Mouse (Mus musculus) lung, embryonic 16.5 days (tissue): ENCODE results near the gene Ces1d. TPM values are rescaled to one million over a fixed set of nuclear protein-coding genes. Genes with fewer than 3 reads are reported as not detected.

Source experiments
- ATAC-seq: fragments of 200-750 bp; cut with Nextera tagmentation; 2 replicates; pipeline ENCODE4 v1.8.0; 2017; ENCODE audit warnings: low read depth, mild to moderate bottlenecking, moderate library complexity
- H3K27ac ChIP-seq: fragments of 300-500 bp; sonication (generic); 2 replicates; pipeline ENCODE4 v1.5.1; 2014; ENCODE audit warnings: mild to moderate bottlenecking, control low read depth, low read length
- H3K27me3 ChIP-seq: fragments of 300-500 bp; sonication (generic); 2 replicates; pipeline ENCODE4 v1.6.1; 2014; ENCODE audit warnings: low read depth, low read length, mixed read lengths; ENCODE audit not compliant: control insufficient read depth, insufficient read depth
- H3K36me3 ChIP-seq: fragments of 300-500 bp; sonication (generic); 2 replicates; pipeline ENCODE4 v1.6.1; 2014; ENCODE audit warnings: low read length; ENCODE audit not compliant: control insufficient read depth, insufficient read depth
- H3K4me1 ChIP-seq: fragments of 300-500 bp; sonication (generic); replicated peaks from 2 replicates; pipeline ENCODE4 v1.6.1; 2014; ENCODE audit warnings: low read length, mixed read lengths; ENCODE audit not compliant: control insufficient read depth, insufficient read depth
- H3K4me2 ChIP-seq: fragments of 300-500 bp; sonication (generic); 2 replicates; pipeline ENCODE4 v1.6.1; 2014; ENCODE audit warnings: low read depth, low read length, control low read depth
- H3K4me3 ChIP-seq: fragments of 300-500 bp; sonication (generic); 2 replicates; pipeline ENCODE4 v1.5.1; 2014; ENCODE audit warnings: mild to moderate bottlenecking, low read length, control low read depth
- H3K9ac ChIP-seq: fragments of 300-500 bp; sonication (generic); 2 replicates; pipeline ENCODE4 v1.6.1; 2014; ENCODE audit warnings: low read length, control low read depth
- H3K9me3 ChIP-seq: fragments of 300-500 bp; sonication (generic); 2 replicates; pipeline ENCODE4 v1.6.1; 2016; ENCODE audit warnings: low read length; ENCODE audit not compliant: control insufficient read depth
- WGBS: fragments of 180-500 bp; shearing (Covaris S2); extraction: QIAGEN DNeasy Blood & Tissue Kit; methylation state at CpG from one replicate; pipeline ENCODE4 v1.1.7; 2014; 5-methylcytosine and 5-hydroxymethylcytosine counted together
- polyA plus RNA-seq: library from polyadenylated mRNA; unstranded; fragments of >200 nt; fragmentation: Nextera tagmentation; extraction: Ambion mirVana; gene quantifications from 2 replicates; pipeline ENCODE4 v1.2.1, GENCODE M21; 2015

The Ces1d gene
- polyA plus RNA-seq, 1 experiment from 2014 or later: 89.8 TPM

DNA sequence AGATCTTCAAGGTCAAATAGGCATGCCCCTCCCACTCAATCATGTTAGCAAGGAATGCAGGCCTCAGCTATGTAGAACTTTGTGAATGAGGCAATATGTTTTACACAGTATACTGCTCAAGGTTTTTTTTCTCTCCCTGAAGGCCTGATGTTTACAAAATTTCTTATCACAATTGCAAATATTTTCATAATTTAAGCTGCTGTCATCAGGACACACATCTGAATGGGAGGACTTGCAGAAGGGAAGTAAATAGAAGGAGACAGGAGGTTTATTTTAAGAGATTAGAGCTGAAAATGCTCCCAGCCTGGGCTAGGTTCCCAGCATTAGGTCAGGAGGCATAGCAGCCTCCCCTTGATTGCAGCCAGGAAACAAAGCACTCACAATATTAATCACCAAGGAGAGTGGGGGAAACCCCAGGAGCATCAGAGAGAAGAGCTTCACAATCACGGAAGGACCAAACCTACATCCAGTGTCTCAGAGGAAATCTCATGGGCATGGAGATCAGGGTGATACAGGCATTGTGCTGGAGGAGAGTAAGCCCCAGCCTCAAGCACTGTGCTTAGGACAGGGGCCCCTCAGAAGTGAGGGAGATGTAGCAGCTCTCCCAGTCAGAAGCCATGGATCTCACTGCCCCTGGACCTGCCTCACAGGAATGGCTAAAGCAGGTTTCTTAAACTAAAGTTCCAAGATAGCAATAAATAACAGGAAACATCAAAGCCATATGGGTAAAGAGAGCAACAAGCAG is 25.6 kb downstream of the Ces1d start:
- H3K27ac ChIP-seq: peak overlapping the region; percentile 41; the same call in 1 of the 2 replicates
- 0 out of 2 replicates have a peak, but pooled peaks cover 2% of the 10 kb centered on the region for H3K36me3 ChIP-seq
- peaks cover 5% of the 10 kb centered on the region; the same call in 1 of the 2 replicates for H3K4me1 ChIP-seq
- H3K4me2 ChIP-seq: no peak overlapping the region
- no peaks in the 10 kb centered on the region for H3K9me3 ChIP-seq
- H3K4me3 ChIP-seq: no peak overlapping the region
- peak; percentile 89 for ATAC-seq
- no peaks in the 10 kb centered on the region for H3K27me3 ChIP-seq
- H3K9ac ChIP-seq: no peak overlapping the region
- WGBS: 24% methylated on average over 1 of the region's 1 CpGs

DNA sequence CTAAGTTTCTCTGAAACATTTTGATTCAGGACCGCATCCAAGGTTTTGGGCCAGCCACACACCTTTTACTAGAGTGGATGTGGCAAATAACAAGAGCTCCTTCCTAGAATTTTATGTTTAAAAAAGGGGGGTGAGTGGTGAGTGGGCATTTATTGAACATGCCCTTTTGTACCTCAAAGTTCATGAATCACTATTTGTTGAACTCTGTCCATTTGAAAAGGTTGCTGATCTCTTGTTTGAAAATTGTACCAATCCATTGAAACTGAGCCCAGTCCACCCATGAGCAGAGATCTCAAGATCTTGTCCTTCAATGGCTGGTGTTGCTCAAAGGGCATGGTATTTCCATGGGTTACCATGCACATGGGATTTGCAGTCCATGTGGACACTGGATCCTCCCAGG is 34.3 kb downstream of the Ces1d start:
- Histone ChIP-seq H3K27me3 (no peaks in the 10 kb centered on the region), H3K4me1 (no peaks in the 10 kb centered on the region), H3K9ac (no peak overlapping the region), H3K4me2 (no peak overlapping the region), H3K27ac (no peak overlapping the region), H3K9me3 (no peaks in the 10 kb centered on the region), H3K4me3 (no peak overlapping the region), H3K36me3 (no peaks in the 10 kb centered on the region)
- ATAC-seq: no peak
- 94% methylated on average over 1 of the region's 1 CpGs for WGBS

DNA sequence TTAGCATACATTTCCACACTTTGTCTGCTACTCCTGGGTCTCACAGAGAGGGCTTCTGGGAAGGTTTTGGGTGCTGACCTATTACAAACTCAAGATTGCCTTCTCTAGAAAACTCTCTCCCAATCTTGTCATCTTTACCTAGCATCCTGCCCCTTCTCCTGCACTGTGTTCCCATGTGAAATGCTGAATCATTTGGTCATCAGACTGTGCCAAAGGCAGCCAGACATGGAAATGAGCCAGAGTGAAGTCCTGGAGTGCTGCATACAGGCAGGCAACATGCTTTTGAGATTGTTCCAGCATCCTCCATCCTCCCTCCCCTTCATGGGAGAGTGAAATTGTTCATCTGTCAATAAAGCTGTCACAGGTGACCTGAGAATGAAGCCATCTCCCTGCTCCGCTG is 46.2 kb downstream of the Ces1d start:
- 87% methylated on average over 1 of the region's 1 CpGs for WGBS
- ATAC-seq: no peak
- H3K36me3 ChIP-seq: no peaks in the 10 kb centered on the region

DNA sequence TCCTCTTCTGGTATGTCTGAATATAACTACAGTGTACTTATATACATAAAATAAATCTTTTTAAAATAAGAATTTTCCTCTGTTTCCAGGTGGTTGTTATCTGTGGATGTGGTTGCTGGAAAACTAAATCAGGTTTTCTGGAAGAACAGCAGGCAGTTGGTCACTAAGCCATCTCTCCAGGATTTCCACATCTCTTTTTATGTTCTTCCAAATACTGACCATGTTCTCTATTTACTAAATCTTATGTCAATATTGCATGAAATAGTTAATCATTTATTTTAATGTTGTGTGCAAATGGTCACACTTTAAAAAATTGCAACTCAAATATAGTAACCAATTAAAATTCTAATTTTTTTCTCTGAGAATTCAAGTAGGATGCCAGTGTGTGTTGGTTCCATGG is 50.3 kb downstream of the Ces1d start:
- no peak overlapping the region for H3K4me3 ChIP-seq
- no peak for ATAC-seq
- no peaks in the 10 kb centered on the region for H3K27me3 ChIP-seq
- H3K27ac ChIP-seq: no peak overlapping the region
- H3K4me2 ChIP-seq: no peak overlapping the region
- H3K36me3 ChIP-seq: no peaks in the 10 kb centered on the region
- H3K9me3 ChIP-seq: no peaks in the 10 kb centered on the region
- H3K4me1 ChIP-seq: no peaks in the 10 kb centered on the region
- H3K9ac ChIP-seq: no peak overlapping the region

More for the DNA sequence above, 46.2 kb downstream of the Ces1d start:
- no peaks in the 10 kb centered on the region for H3K9me3 ChIP-seq
- no peak overlapping the region for H3K27ac ChIP-seq
- H3K27me3 ChIP-seq: no peaks in the 10 kb centered on the region
- H3K4me2 ChIP-seq: no peak overlapping the region
- H3K9ac ChIP-seq: no peak overlapping the region
- no peak overlapping the region for H3K4me3 ChIP-seq
- no peaks in the 10 kb centered on the region for H3K4me1 ChIP-seq

DNA sequence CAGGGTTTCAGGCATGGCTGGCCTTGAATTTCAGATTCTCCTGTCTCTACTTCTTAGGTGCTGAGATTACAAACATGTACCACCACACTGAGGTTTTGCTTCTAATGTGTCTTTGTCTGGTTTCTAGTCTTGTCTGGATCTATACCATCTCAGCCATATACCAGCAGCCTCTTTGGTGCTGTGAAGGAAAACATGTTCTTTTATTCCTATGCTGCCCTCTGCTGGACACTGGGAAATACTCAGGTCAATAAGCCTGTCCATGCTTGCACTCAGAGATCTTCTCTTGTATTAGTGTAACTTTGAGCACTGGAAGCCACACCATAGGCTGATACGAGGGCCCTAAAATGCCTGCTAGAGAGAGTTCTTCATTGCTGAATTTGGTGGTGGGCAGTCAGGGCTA is 56.9 kb downstream of the Ces1d start:
- no peaks in the 10 kb centered on the region for H3K4me1 ChIP-seq
- H3K36me3 ChIP-seq: no peaks in the 10 kb centered on the region
- no peaks in the 10 kb centered on the region for H3K9me3 ChIP-seq
- ATAC-seq: no peak
- no peak overlapping the region for H3K9ac ChIP-seq
- no peak overlapping the region for H3K4me3 ChIP-seq
- H3K4me2 ChIP-seq: no peak overlapping the region
- no peaks in the 10 kb centered on the region for H3K27me3 ChIP-seq
- H3K27ac ChIP-seq: no peak overlapping the region
- WGBS: 52% methylated on average over 1 of the region's 1 CpGs

DNA sequence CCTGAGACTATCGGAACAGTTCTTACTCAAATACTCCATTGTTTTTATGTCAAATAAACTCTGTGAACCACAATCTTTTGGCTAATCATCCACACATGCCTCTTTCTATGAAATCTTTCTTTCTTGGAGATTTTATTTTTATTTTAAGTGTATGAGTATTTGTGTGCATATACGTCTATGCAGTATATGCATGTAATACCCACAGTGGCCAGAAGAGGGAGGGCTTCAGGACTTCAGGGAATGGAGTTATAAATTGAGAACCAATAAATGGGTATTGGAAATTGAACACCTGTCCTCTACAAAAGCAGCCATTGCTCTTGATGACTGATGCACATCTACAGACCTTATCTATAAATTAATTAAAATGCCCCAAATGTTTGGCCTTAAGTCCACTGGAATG is 65.4 kb downstream of the Ces1d start:
- H3K27ac ChIP-seq: no peak overlapping the region
- H3K4me1 ChIP-seq: no peaks in the 10 kb centered on the region
- H3K27me3 ChIP-seq: no peaks in the 10 kb centered on the region
- H3K9me3 ChIP-seq: no peaks in the 10 kb centered on the region
- no peak for ATAC-seq
- 86% methylated on average over 2 of the region's 2 CpGs for WGBS
- H3K4me2 ChIP-seq: no peak overlapping the region
- H3K9ac ChIP-seq: no peak overlapping the region
- H3K36me3 ChIP-seq: no peaks in the 10 kb centered on the region
- H3K4me3 ChIP-seq: no peak overlapping the region

- Histone ChIP-seq H3K36me3 (no peaks in the 10 kb centered on the region), H3K27ac (no peak within 1 kb of the TSS), H3K4me1 (no peaks in the 10 kb centered on the region), H3K4me3 (no peak within 1 kb of the TSS), H3K27me3 (no peaks in the 10 kb centered on the region), H3K9ac (no peak within 1 kb of the TSS), H3K9me3 (no peaks in the 10 kb centered on the region), H3K4me2 (no peak within 1 kb of the TSS)
- no peak for ATAC-seq
- WGBS: 68% methylated on average over 3 of the region's 3 CpGs
These were observed 66.2 kb downstream of the Ces1d start, which contains the start of gene Ces1c for GRCm38 (mm10) chr8:93131233-93131980. Gene Ces1c, minus strand, starts transcription at chr8:93131283.

GRCm38 (mm10) chr8:93126476-93126875 is 71.2 kb downstream of the Ces1d start:
- WGBS: 77% methylated on average over 2 of the region's 2 CpGs
- H3K36me3 ChIP-seq: no peaks in the 10 kb centered on the region
- H3K27ac ChIP-seq: no peak overlapping the region
- H3K27me3 ChIP-seq: no peaks in the 10 kb centered on the region
- H3K4me3 ChIP-seq: no peak overlapping the region
- no peaks in the 10 kb centered on the region for H3K9me3 ChIP-seq
- ATAC-seq: no peak
- no peak overlapping the region for H3K9ac ChIP-seq
- H3K4me2 ChIP-seq: no peak overlapping the region
- H3K4me1 ChIP-seq: no peaks in the 10 kb centered on the region

GRCm38 (mm10) chr8:93122005-93122404 is 75.6 kb downstream of the Ces1d start:
- no peaks in the 10 kb centered on the region for H3K36me3 ChIP-seq
- H3K27ac ChIP-seq: no peak overlapping the region
- H3K27me3 ChIP-seq: no peaks in the 10 kb centered on the region
- no peaks in the 10 kb centered on the region for H3K4me1 ChIP-seq
- no peak overlapping the region for H3K9ac ChIP-seq
- H3K9me3 ChIP-seq: no peaks in the 10 kb centered on the region
- H3K4me3 ChIP-seq: no peak overlapping the region
- ATAC-seq: no peak
- no peak overlapping the region for H3K4me2 ChIP-seq
- WGBS: 92% methylated on average over 1 of the region's 1 CpGs
